Mouse (Mus musculus) kidney, postnatal 25 days (tissue): ENCODE measurements around the gene Sec16a.

Source experiments
- DNase-seq, 2 experiments: peaks; one replicate each; pipeline ENCODE4 v3.0.0; 2021; ENCODE audit warnings: mixed read lengths in 2 of 2

The Sec16a gene

GRCm38 (mm10) chr2:26437221-26437620 lies 7.8 kb downstream of the Sec16a start:
- DNase-seq = no peak

- DNase-seq = peak; percentile 66 to 86
Observed at GRCm38 (mm10) chr2:26434791-26435572, 10.0 kb downstream of the Sec16a start.

GRCm38 (mm10) chr2:26429851-26430250 lies 15.2 kb downstream of the Sec16a start:
- no peak for DNase-seq

- DNase-seq = no peak
Observed at GRCm38 (mm10) chr2:26424541-26424940, 20.5 kb downstream of the Sec16a start.

- peak; percentile 50 to 80 for DNase-seq
Observed at GRCm38 (mm10) chr2:26423086-26423485, 21.9 kb downstream of the Sec16a start.

- peak in 1 of 2 experiments; percentile 13 for DNase-seq
Observed at GRCm38 (mm10) chr2:26421969-26422368, 23.0 kb downstream of the Sec16a start.

- no peak for DNase-seq
Observed at GRCm38 (mm10) chr2:26418120-26418519, 26.9 kb downstream of the Sec16a start.

- DNase-seq = peak in 1 of 2 experiments; percentile 10
Observed at GRCm38 (mm10) chr2:26417066-26417465, 27.9 kb downstream of the Sec16a start.

GRCm38 (mm10) chr2:26410931-26411411 lies 34.0 kb downstream of the Sec16a start:
- DNase-seq = peak; percentile 33 to 77

- peak in 1 of 2 experiments; percentile 40 for DNase-seq
Observed at GRCm38 (mm10) chr2:26410091-26410490, 34.9 kb downstream of the Sec16a start.

GRCm38 (mm10) chr2:26409362-26409761 lies 35.7 kb downstream of the Sec16a start:
- DNase-seq = no peak

- peak; percentile 97 to 99 for DNase-seq
Observed at GRCm38 (mm10) chr2:26408515-26409356, 36.3 kb downstream of the Sec16a start, which contains the start of gene Inpp5e. Gene Inpp5e (minus strand): TSS chr2:26409203.

- DNase-seq = peak; percentile 63 to 86
Observed at GRCm38 (mm10) chr2:26403306-26403705, 41.7 kb downstream of the Sec16a start.

- no peak for DNase-seq
Observed at GRCm38 (mm10) chr2:26402265-26402664, 42.8 kb downstream of the Sec16a start.

GRCm38 (mm10) chr2:26401023-26401422 lies 44.0 kb downstream of the Sec16a start:
- no peak for DNase-seq

- DNase-seq = no peak
Observed at GRCm38 (mm10) chr2:26400296-26400695, 44.7 kb downstream of the Sec16a start.

GRCm38 (mm10) chr2:26399647-26400046 lies 45.4 kb downstream of the Sec16a start:
- DNase-seq = peak; percentile 68 to 87

- DNase-seq = peak; percentile 43 to 54
Observed at GRCm38 (mm10) chr2:26398978-26399377, 46.0 kb downstream of the Sec16a start.

GRCm38 (mm10) chr2:26391617-26392016 lies 53.4 kb downstream of the Sec16a start:
- no peak for DNase-seq

- no peak for DNase-seq
Observed at GRCm38 (mm10) chr2:26390954-26391353, 54.1 kb downstream of the Sec16a start.

- peak; percentile 84 to 92 for DNase-seq
Observed at GRCm38 (mm10) chr2:26389154-26389690, 55.8 kb downstream of the Sec16a start, which contains the start of the genes Entr1 and Pmpca. Gene Entr1 (minus strand): TSS chr2:26389316. Gene Pmpca (plus strand): TSS chr2:26389339.

- DNase-seq = no peak
Observed at GRCm38 (mm10) chr2:26388682-26389153, 56.3 kb downstream of the Sec16a start.

GRCm38 (mm10) chr2:26387713-26388112 lies 57.3 kb downstream of the Sec16a start:
- peak; percentile 45 to 71 for DNase-seq
